Mouse (Mus musculus): ENCODE measurements around the gene Pdcd11.

The Pdcd11 gene

DNA sequence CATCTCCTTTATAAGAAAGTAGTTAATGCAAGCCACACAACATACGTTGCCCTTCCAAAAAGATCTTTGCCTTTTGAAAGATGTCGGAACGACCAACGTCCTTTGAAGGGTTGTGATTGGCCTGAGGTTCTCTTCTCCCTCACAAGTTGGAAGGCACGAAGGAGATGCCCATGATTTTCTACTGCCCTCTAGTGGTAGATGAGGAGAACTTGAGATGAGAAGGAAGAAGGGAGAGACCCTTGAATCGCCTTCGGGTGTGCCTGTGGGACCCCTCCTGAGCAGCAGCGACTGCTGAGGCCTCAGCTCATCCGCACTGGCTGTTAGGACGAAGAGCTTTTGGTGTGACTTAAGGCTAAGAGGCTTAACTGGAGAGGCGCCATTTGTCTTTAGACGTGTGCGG, 77.7 kb downstream of the Pdcd11 start:
- DNase-seq (ENCODE audit: extremely low spot score, low spot score), result peak; percentile 46

DNA sequence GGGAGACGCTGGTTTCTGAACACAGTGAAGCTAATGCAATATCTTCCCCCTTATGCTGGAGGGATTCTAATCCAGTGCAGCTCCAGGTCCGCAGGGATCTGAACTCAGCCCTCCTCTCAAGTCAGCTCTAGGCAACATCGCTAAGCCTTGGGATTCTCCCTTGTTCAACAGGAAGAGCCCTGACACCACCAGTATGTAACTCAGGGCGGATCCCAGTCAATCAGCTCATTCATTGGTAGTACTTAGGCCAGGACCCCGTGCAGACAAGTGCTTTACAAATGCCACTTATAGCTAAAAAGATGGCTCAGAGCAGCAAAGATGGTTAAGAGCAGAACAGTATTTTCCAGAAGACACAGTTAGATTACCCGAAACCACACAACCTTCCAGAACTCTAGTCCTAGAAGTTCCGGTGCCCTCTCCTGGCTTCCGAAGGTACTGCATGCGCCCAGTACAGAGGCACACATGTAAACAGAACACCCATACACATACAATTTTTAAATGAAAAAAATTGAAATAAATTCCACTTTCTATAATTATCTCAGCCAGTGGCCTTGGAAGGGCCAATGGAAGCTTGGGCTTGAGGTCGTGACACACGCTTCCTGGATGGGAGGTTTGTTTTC, 78.3 kb downstream of the Pdcd11 start:
- DNase-seq (ENCODE audit: extremely low spot score, low spot score), result peak; percentile 83

DNA sequence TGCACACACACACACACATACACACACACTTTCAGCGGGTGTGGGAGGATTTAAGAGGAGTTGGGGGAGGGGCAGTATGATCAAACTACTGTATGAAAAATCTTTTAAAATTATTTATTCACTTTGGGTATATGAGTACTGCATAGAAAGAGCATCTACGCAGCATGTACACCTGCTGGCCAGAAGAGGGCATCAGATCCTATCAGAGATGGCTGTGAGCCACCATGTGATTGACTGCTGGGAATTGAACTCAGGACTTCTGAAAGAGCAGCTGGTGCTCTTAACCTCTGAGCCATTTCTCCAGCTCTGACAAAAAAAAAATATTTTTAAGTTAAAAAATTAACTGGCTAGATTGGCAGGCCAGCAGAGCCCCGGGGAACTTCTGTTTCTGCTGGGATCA, 83.9 kb downstream of the Pdcd11 start:
- DNase-seq (ENCODE audit: extremely low spot score, low spot score), result no peak

DNA sequence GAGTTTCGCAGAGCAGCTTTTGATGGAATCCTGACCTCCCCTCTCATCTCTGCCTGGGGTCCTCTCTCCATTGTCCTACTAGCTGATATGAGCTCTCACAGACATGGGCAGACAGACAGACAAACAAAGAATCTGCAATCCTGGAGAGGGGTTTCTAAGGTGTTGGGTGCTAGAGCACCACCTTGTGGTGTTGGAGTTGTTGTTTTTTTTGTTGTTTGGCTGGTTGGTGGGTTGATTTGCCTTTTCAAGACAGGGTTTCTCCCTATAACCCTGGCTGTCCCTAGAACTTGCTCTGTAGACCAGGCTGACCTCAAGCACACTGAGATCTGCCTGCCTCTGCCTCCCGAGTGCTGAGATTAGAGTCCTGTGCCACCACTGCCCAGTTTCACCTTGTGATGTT, 84.9 kb downstream of the Pdcd11 start:
- no peak for DNase-seq (ENCODE audit: extremely low spot score, low spot score)

DNA sequence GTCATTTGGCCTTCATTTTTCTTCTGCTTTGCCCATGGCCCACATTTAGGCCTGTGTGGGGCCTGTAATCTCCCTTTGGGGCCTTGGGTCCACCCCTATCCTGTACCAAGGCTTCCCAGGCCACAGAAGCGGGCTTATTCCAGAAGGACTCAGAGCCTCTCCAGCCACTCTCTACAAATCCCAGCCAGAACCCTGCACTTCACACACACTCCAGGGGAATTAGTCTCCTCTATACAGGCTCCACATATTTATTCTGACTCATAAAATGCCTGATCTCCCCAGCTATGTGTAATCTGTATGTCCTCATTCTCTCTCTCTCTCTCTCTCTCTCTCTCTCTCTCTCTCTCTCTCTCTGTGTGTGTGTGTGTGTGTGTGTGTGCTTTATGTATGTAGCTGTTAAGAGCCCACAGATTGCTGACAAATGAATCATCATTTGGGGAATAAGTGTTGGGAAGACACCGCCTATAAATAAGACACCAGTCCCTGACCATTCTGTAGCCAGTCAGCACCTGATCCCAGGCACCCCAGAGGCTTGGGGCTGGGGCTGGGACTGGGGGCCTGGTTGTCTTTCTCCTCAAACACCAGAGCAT, 86.4 kb downstream of the Pdcd11 start:
- DNase-seq (ENCODE audit: extremely low spot score, low spot score), result no peak

DNA sequence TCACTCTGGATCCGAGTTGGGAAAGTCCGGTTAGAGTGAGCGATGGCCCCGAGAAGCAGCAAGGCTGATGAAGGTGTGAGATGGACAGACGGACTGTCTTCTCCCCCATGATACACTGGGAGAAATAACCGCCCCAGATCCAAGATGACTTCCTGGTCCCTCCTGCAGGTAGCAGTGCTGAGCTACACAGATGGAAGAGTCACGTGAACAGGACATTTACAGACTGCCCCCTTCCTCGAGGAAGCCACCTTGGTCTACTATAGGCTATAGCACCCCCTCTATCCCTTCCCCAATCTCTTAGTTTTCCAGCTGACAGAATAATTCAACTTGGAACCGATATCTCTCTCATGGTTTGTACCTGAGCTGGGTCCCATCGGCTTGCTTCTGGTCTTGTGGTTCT, 87.4 kb downstream of the Pdcd11 start:
- peak; percentile 37 for DNase-seq (ENCODE audit: extremely low spot score, low spot score)

DNA sequence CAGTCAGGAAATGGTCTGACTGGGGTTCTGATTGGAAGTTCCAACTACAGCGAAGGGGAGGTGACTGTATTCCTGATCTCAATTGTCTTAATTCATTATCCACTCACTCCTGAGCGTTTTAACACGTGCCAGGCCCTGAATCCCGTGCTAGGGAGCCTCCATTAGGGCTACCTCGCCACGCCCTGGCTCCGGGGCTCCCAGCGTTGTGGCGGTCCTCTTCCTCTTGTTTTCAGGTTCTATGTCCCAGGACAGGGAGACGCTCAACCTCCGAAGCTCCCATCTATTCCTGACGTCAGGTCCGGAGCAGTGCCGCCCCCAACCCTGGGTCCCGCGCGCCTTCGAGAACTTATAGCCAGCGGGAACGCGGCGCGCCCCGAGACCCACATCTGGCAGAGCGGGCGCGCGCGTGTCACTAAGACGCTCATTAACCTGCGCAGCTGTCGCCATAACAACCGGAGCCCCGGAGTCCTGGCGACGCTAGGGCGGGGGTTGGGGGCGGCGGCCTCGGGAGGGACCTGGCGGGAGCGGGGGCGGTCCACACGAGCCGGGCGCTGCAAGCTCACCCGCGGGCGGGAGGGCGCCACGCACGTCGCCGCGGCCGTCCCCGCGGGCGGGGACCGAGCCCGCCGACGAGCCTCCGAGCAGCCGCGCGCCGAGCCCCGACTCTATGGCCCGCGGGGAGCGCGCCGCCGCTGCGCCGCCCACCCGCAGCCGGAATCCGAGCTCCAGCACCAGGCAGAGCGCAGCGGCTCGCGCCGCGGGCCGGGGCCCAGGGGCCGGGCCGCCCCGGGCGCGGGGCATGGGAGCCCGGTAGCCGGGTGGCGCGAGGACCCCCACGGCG, 88.1 kb downstream of the Pdcd11 start, which contains the start of gene Neurl1a:
Neurl1a (plus strand) TSS at position 390 of the 841 bp plus-strand sequence.
- DNase-seq (ENCODE audit: extremely low spot score, low spot score), result peak; percentile 69

DNA sequence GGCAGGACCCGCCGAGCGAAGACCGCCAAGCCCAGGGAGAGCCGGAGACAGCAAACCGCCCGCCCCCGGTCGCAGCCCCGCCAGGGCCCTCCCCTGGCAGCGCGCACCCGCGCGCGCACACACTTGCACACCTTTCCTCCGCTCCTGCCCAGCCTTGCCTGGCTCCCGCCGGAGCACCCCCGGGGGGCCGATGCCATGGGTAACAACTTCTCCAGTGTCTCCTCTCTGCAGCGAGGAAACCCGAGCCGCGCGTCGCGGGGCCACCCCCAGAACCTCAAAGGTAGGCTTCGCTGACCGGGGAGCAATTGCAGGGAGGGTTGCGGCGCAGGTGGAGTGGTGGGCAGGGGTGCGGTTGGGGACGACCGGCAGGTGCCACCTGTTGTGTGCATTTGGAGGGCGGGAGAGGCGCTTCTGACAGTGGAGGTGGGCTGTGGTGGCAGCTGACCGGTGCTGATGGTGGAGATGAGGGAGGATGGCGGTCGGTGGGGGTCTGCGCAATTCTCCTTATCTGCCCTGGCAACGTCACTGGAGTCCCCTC, 88.8 kb downstream of the Pdcd11 start:
- peak; percentile 54 for DNase-seq (ENCODE audit: extremely low spot score, low spot score)

DNA sequence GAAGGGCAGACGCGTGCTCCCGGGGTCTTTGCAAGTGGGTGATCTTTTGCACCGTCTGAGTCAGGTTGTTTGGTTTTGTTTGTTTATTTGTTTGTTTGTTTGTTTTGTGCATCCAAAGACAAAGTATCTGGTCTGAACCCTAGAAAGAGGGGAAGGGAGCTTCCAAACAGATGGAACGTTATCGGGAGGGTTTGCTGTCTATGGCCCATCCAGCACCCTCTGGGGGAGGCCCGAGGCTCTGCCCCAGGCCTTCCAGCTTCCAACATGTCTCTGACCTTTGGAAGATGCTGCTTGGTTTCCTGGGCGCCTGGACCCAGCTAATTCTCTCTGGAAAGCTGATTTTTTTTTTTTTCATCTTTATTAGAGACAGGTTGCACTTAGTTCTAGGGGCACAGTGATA, 89.4 kb downstream of the Pdcd11 start:
- DNase-seq (ENCODE audit: extremely low spot score, low spot score), result no peak
